Mouse (Mus musculus) 3134 (cell line): ENCODE measurements around the gene Rnft1.
A peak's percentile ranks its signal among the peaks of the same experiment; 100 is the strongest.
"Not testable (repeated sequence)": the region's sequence is repeated elsewhere in the genome, so short reads cannot be mapped to it uniquely, and the experiment has no call there.

ENCODE experiments used
- DNase-seq: peaks from one replicate; pipeline ENCODE4 v3.0.0-alpha.2; 2011; ENCODE audit warnings: low spot score; ENCODE audit not compliant: insufficient read length; ENCODE audit errors: extremely low read depth

The Rnft1 gene

GRCm38 (mm10) chr11:86517229-86517628 lies 32.8 kb downstream of the Rnft1 start:
- DNase-seq = no peak

GRCm38 (mm10) chr11:86519751-86520150 lies 35.3 kb downstream of the Rnft1 start:
- no peak for DNase-seq

- no peak for DNase-seq
Observed at GRCm38 (mm10) chr11:86527528-86527927, 43.1 kb downstream of the Rnft1 start.

- no peak for DNase-seq
Observed at GRCm38 (mm10) chr11:86532834-86533233, 48.4 kb downstream of the Rnft1 start.

- DNase-seq = not testable (repeated sequence)
Observed at GRCm38 (mm10) chr11:86533302-86533701, 48.8 kb downstream of the Rnft1 start.

GRCm38 (mm10) chr11:86534201-86534910 lies 49.9 kb downstream of the Rnft1 start:
- DNase-seq = no peak

- no peak for DNase-seq
Observed at GRCm38 (mm10) chr11:86538786-86539185, 54.3 kb downstream of the Rnft1 start.

- no peak for DNase-seq
Observed at GRCm38 (mm10) chr11:86539716-86540475, 55.4 kb downstream of the Rnft1 start.

- DNase-seq = no peak
Observed at GRCm38 (mm10) chr11:86540476-86540845, 56.0 kb downstream of the Rnft1 start.

- no peak for DNase-seq
Observed at GRCm38 (mm10) chr11:86542851-86543250, 58.4 kb downstream of the Rnft1 start.

- peak; percentile 46 for DNase-seq
Observed at GRCm38 (mm10) chr11:86543960-86544638, 59.6 kb downstream of the Rnft1 start.

- DNase-seq = peak; percentile 96
Observed at GRCm38 (mm10) chr11:86544639-86545299, 60.3 kb downstream of the Rnft1 start, which contains the start of the genes Rps6kb1 and Tubd1. Gene Rps6kb1, minus strand, starts transcription at chr11:86544805. Gene Tubd1, plus strand, starts transcription at chr11:86544991.

- DNase-seq = no peak
Observed at GRCm38 (mm10) chr11:86545556-86545955, 61.1 kb downstream of the Rnft1 start.

GRCm38 (mm10) chr11:86547412-86547811 lies 63.0 kb downstream of the Rnft1 start:
- DNase-seq = no peak
